Mouse (Mus musculus): ENCODE measurements around the gene Krtap5-2.
"Not testable (repeated sequence)": the region's sequence is repeated elsewhere in the genome, so short reads cannot be mapped to it uniquely, and the experiment has no call there.

Gene Krtap5-2

GRCm38 (mm10) chr7:142135934-142136333 is 39.9 kb downstream of the Krtap5-2 start, which contains the start of gene Gm39115:
TSS of gene Gm39115 (minus strand) at chr7:142136034.
- DNase-seq (ENCODE audit: low spot score in 2 of 2), result not testable (repeated sequence)

GRCm38 (mm10) chr7:142134206-142134995 is 41.4 kb downstream of the Krtap5-2 start:
- DNase-seq (ENCODE audit: low spot score in 2 of 2), result no peak

GRCm38 (mm10) chr7:142128843-142129242 is 47.0 kb downstream of the Krtap5-2 start:
- no peak for DNase-seq (ENCODE audit: low spot score in 2 of 2)
